Mouse (Mus musculus) MEL (cell line): ENCODE results near the gene Kcnd1. TPM values are rescaled to one million over a fixed set of nuclear protein-coding genes. Genes with fewer than 3 reads are reported as not detected.

ENCODE experiments used
- DNase-seq: peaks from one replicate; pipeline ENCODE4 v3.0.0; 2011; ENCODE audit warnings: low read depth, low spot score
- H3K27ac ChIP-seq: 2 replicates; pipeline ENCODE4 v1.5.1; 2012; ENCODE audit warnings: low read depth, mild to moderate bottlenecking, control low read depth, low read length, moderate library complexity; ENCODE audit not compliant: control insufficient read depth
- H3K27me3 ChIP-seq, 2 experiments: fragments of 150-350 bp in 1 of 2; sonication (generic) in 1 of 2; 2 replicates each; pipeline ENCODE4 v1.6.1; 2012; ENCODE audit warnings: low read length in 2 of 2, mild to moderate bottlenecking in 2 of 2, improper control_type of control experiment in 1 of 2, moderate library complexity in 1 of 2; ENCODE audit not compliant: insufficient read depth in 2 of 2, control insufficient read depth in 1 of 2
- H3K36me3 ChIP-seq, 2 experiments: 2 replicates each; pipeline ENCODE4 v1.6.1; 2012 to 2014; ENCODE audit warnings: low read length in 2 of 2, improper control_type of control experiment in 1 of 2, inconsistent platforms in 1 of 2, mild to moderate bottlenecking in 1 of 2; ENCODE audit not compliant: insufficient read depth in 2 of 2, control insufficient read depth in 1 of 2
- H3K4me1 ChIP-seq, 2 experiments: fragments of 150-350 bp in 1 of 2; sonication (generic) in 1 of 2; 2 replicates each; pipeline ENCODE4 v1.6.1; 2012; ENCODE audit warnings: low read length in 2 of 2, improper control_type of control experiment in 1 of 2, mild to moderate bottlenecking in 1 of 2; ENCODE audit not compliant: insufficient read depth in 2 of 2, control insufficient read depth in 1 of 2
- H3K4me3 ChIP-seq, 2 experiments: fragments of 150-350 bp in 1 of 2; sonication (generic) in 1 of 2; 2 replicates each; pipeline ENCODE4 v1.5.1; 2012; ENCODE audit warnings: low read depth in 2 of 2, low read length in 2 of 2, mild to moderate bottlenecking in 2 of 2, moderate library complexity in 2 of 2, control low read depth in 1 of 2, improper control_type of control experiment in 1 of 2; ENCODE audit not compliant: control insufficient read depth in 1 of 2, insufficient read depth in 1 of 2
- H3K79me2 ChIP-seq: 2 replicates; pipeline ENCODE4 v1.6.1; 2012; ENCODE audit warnings: mild to moderate bottlenecking, low read length, moderate library complexity; ENCODE audit not compliant: control insufficient read depth, poor library complexity, insufficient read depth
- H3K9ac ChIP-seq: 2 replicates; pipeline ENCODE4 v1.6.1; 2012; ENCODE audit warnings: low read depth, mild to moderate bottlenecking, control low read depth, low read length, moderate library complexity; ENCODE audit not compliant: control insufficient read depth, poor library complexity, severe bottlenecking
- H3K9me3 ChIP-seq: fragments of 150-350 bp; sonication (generic); replicated peaks from 2 replicates; pipeline ENCODE4 v1.6.1; 2012; ENCODE audit warnings: mild to moderate bottlenecking, low read length, improper control_type of control experiment, moderate library complexity; ENCODE audit not compliant: insufficient read depth
- BHLHE40 ChIP-seq: IDR thresholded peaks from 2 replicates; pipeline ENCODE4 v1.6.1; 2012; ENCODE audit warnings: low read depth, mild to moderate bottlenecking, inconsistent platforms, low read length, improper control_type of control experiment, borderline replicate concordance
- CHD2 ChIP-seq: IDR thresholded peaks from 2 replicates; pipeline ENCODE4 v1.6.1; 2011; ENCODE audit warnings: low read length, improper control_type of control experiment
- CTCF ChIP-seq, 3 experiments: IDR thresholded peaks in 2 of 3; conservative IDR thresholded peaks in 1 of 3; 2 replicates each; pipeline ENCODE4 v1.5.1; 2011 to 2012; ENCODE audit warnings: low read length in 3 of 3, low read depth in 2 of 3, mild to moderate bottlenecking in 2 of 3, improper control_type of control experiment in 1 of 3, inconsistent platforms in 1 of 3, mixed read lengths in 1 of 3, moderate library complexity in 1 of 3; ENCODE audit not compliant: control insufficient read depth in 1 of 3, insufficient read depth in 1 of 3, poor library complexity in 1 of 3, severe bottlenecking in 1 of 3
- E2F4 ChIP-seq: IDR thresholded peaks from 2 replicates; pipeline ENCODE4 v1.6.1; 2011; ENCODE audit warnings: low read depth, low read length, improper control_type of control experiment, borderline replicate concordance
- ELF1 ChIP-seq: IDR thresholded peaks from 2 replicates; pipeline ENCODE4 v1.6.1; 2014; ENCODE audit warnings: low read depth, mild to moderate bottlenecking, inconsistent platforms, low read length, improper control_type of control experiment, moderate library complexity
- EP300 ChIP-seq, 2 experiments: IDR thresholded peaks; 2 replicates each; pipeline ENCODE4 v1.6.1; 2011; ENCODE audit warnings: improper control_type of control experiment in 2 of 2, low read length in 2 of 2, low read depth in 1 of 2, mild to moderate bottlenecking in 1 of 2
- ETS1 ChIP-seq: IDR thresholded peaks from 2 replicates; pipeline ENCODE4 v1.6.1; 2012; ENCODE audit warnings: low read depth, mild to moderate bottlenecking, inconsistent platforms, low read length, improper control_type of control experiment, moderate library complexity
- GABPA ChIP-seq: IDR thresholded peaks from 2 replicates; pipeline ENCODE4 v1.6.1; 2012; ENCODE audit warnings: low read depth, mild to moderate bottlenecking, inconsistent platforms, low read length, improper control_type of control experiment, moderate library complexity
- GATA1 ChIP-seq: IDR thresholded peaks from 2 replicates; pipeline ENCODE4 v1.6.1; 2011; ENCODE audit warnings: low read depth, low read length, improper control_type of control experiment
- HCFC1 ChIP-seq: IDR thresholded peaks from 2 replicates; pipeline ENCODE4 v1.6.1; 2012; ENCODE audit warnings: low read depth, mild to moderate bottlenecking, inconsistent platforms, low read length, improper control_type of control experiment, moderate library complexity
- JUND ChIP-seq: IDR thresholded peaks from 2 replicates; pipeline ENCODE4 v1.6.1; 2011; ENCODE audit warnings: low read depth, mild to moderate bottlenecking, improper control_type of control experiment, low read length
- KAT2A ChIP-seq: conservative IDR thresholded peaks from 2 replicates; pipeline ENCODE4 v1.6.1; 2012; ENCODE audit warnings: low read depth, low read length, improper control_type of control experiment, inconsistent platforms
- MAFK ChIP-seq: IDR thresholded peaks from 2 replicates; pipeline ENCODE4 v1.6.1; 2011; ENCODE audit warnings: low read depth, mild to moderate bottlenecking, low read length, improper control_type of control experiment, borderline replicate concordance
- MAX ChIP-seq: IDR thresholded peaks from 2 replicates; pipeline ENCODE4 v1.6.1; 2011; ENCODE audit warnings: low read length, improper control_type of control experiment
- MAZ ChIP-seq: IDR thresholded peaks from 2 replicates; pipeline ENCODE4 v1.6.1; 2012; ENCODE audit warnings: low read depth, mild to moderate bottlenecking, inconsistent platforms, low read length, improper control_type of control experiment
- MEF2A ChIP-seq: IDR thresholded peaks from 2 replicates; pipeline ENCODE4 v1.6.1; 2014; ENCODE audit warnings: low read depth, mild to moderate bottlenecking, inconsistent platforms, low read length, improper control_type of control experiment; ENCODE audit not compliant: poor library complexity, insufficient replicate concordance, severe bottlenecking; ENCODE audit errors: extremely low read depth
- MXI1 ChIP-seq: IDR thresholded peaks from 2 replicates; pipeline ENCODE4 v1.6.1; 2011; ENCODE audit warnings: mild to moderate bottlenecking, low read depth, low read length, improper control_type of control experiment
- MYB ChIP-seq: IDR thresholded peaks from 2 replicates; pipeline ENCODE4 v1.6.1; 2011; ENCODE audit warnings: mild to moderate bottlenecking, low read depth, low read length, improper control_type of control experiment
- MYC ChIP-seq: IDR thresholded peaks from 2 replicates; pipeline ENCODE4 v1.6.1; 2011; ENCODE audit warnings: low read depth, mild to moderate bottlenecking, low read length, improper control_type of control experiment, moderate library complexity
- NELFE ChIP-seq: IDR thresholded peaks from 2 replicates; pipeline ENCODE4 v1.6.1; 2011; ENCODE audit warnings: low read depth, low read length, improper control_type of control experiment
- NRF1 ChIP-seq: IDR thresholded peaks from 2 replicates; pipeline ENCODE4 v1.6.1; 2014; ENCODE audit warnings: low read depth, mild to moderate bottlenecking, inconsistent platforms, low read length, improper control_type of control experiment, moderate library complexity; ENCODE audit not compliant: poor library complexity, insufficient read depth, severe bottlenecking
- POLR2AphosphoS2 ChIP-seq: IDR thresholded peaks from 2 replicates; pipeline ENCODE4 v1.6.1; 2011; ENCODE audit warnings: low read length, improper control_type of control experiment
- POLR2AphosphoS5 ChIP-seq: IDR thresholded peaks from 2 replicates; pipeline ENCODE4 v1.6.1; 2012; ENCODE audit warnings: low read depth, borderline replicate concordance, mild to moderate bottlenecking, inconsistent platforms, low read length, moderate library complexity, mixed read lengths
- RAD21 ChIP-seq: IDR thresholded peaks from 2 replicates; pipeline ENCODE4 v1.6.1; 2011; ENCODE audit warnings: mild to moderate bottlenecking, low read depth, low read length, improper control_type of control experiment
- RCOR1 ChIP-seq: IDR thresholded peaks from 2 replicates; pipeline ENCODE4 v1.6.1; 2012; ENCODE audit warnings: low read depth, mild to moderate bottlenecking, inconsistent platforms, low read length, improper control_type of control experiment
- SMC3 ChIP-seq: IDR thresholded peaks from 2 replicates; pipeline ENCODE4 v1.6.1; 2011; ENCODE audit warnings: low read depth, low read length, improper control_type of control experiment
- TAL1 ChIP-seq: IDR thresholded peaks from 2 replicates; pipeline ENCODE4 v1.6.1; 2012; ENCODE audit warnings: mild to moderate bottlenecking, inconsistent platforms, low read length, moderate library complexity, mixed read lengths
- TBP ChIP-seq: IDR thresholded peaks from 2 replicates; pipeline ENCODE4 v1.8.0; 2011; ENCODE audit warnings: low read depth, low read length, improper control_type of control experiment
- TCF12 ChIP-seq: IDR thresholded peaks from 2 replicates; pipeline ENCODE4 v1.6.1; 2014; ENCODE audit warnings: low read depth, mild to moderate bottlenecking, inconsistent platforms, low read length, improper control_type of control experiment, moderate library complexity
- UBTF ChIP-seq: IDR thresholded peaks from 2 replicates; pipeline ENCODE4 v1.6.1; 2012; ENCODE audit warnings: low read depth, mild to moderate bottlenecking, inconsistent platforms, low read length, improper control_type of control experiment, moderate library complexity, borderline replicate concordance; ENCODE audit not compliant: insufficient read depth
- USF1 ChIP-seq: IDR thresholded peaks from 2 replicates; pipeline ENCODE4 v1.6.1; 2014; ENCODE audit warnings: low read depth, mild to moderate bottlenecking, inconsistent platforms, low read length, improper control_type of control experiment, moderate library complexity
- ZC3H11A ChIP-seq: IDR thresholded peaks from 2 replicates; pipeline ENCODE4 v1.6.1; 2012; ENCODE audit warnings: low read depth, mild to moderate bottlenecking, inconsistent platforms, low read length, improper control_type of control experiment
- ZKSCAN1 ChIP-seq: IDR thresholded peaks from 2 replicates; pipeline ENCODE4 v1.6.1; 2012; ENCODE audit warnings: low read depth, mild to moderate bottlenecking, inconsistent platforms, low read length, improper control_type of control experiment, moderate library complexity
- ZMIZ1 ChIP-seq: IDR thresholded peaks from 2 replicates; pipeline ENCODE4 v1.6.1; 2012; ENCODE audit warnings: low read depth, mild to moderate bottlenecking, inconsistent platforms, low read length, improper control_type of control experiment, moderate library complexity
- ZNF384 ChIP-seq: IDR thresholded peaks from 2 replicates; pipeline ENCODE4 v1.6.1; 2012; ENCODE audit warnings: low read depth, mild to moderate bottlenecking, inconsistent platforms, low read length, improper control_type of control experiment
- polyA plus RNA-seq, 2 experiments: library from polyadenylated mRNA; stranded (reverse) in 1 of 2; unstranded in 1 of 2; fragments of >175 nt in 1 of 2; fragments of >200 nt in 1 of 2; gene quantifications; 2 replicates each; pipeline versions ENCODE4 v1.2.1 to v1.2.4; 2012; ENCODE audit warnings: low replicate concordance in 2 of 2, low read depth in 1 of 2; ENCODE audit not compliant: insufficient read length in 2 of 2, insufficient read depth in 1 of 2, missing spikeins in 1 of 2
- total RNA-seq: library from RNA; depleted of rRNA; stranded (reverse); fragments of 300-350 nt; gene quantifications from 2 replicates; pipeline ENCODE4 v1.2.3, GENCODE M21; 2012

Gene Kcnd1
- total and polyA plus RNA-seq, 3 experiments: 0.31 to 1.4 TPM; not detected in 1

DNA sequence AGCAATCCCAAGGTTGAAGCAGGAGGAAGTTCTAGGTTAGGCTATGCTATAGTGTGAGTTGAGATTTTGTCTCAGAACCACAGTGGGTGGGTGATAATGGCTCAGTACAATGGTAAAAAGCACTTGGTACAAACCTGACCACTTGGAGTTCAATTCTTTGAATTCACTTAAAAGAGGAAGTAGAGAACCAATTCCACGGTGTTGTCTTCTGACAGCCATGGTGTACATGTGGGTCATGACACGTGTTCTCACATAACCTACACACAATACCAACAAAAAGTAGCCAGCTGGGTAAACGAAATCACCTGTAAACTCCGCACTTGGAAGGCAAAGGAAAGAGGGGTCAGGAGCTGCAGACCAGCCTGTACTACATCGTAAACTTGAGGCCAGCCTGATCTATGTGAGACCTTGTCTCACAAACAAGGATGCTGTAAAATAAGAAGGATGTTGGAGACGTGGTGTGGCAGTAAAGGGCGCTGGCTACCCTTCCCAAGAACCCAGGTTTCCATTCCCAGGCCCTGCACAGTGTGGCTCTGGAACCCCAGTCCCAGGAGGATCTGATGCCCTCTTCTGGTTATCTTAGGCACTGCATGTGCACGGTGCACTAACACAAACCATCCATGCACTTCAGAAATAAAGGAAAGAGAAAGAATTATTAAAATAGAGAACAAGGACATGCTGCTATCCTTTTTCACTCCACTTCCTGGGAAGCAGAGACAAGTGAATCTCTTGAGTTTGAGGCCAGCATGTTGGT lies 45.6 kb upstream of the Kcnd1 start:
- Histone ChIP-seq H3K9ac (peak overlapping the region; percentile 70), H3K79me2 (no peaks in the 10 kb centered on the region; the same call in 1 of the 2 replicates), H3K27me3 (no peaks in the 10 kb centered on the region), H3K4me3 (peak overlapping the region in 1 of 2 experiments; percentile 20; a peak in 1 of 4 replicates), H3K27ac (peak overlapping the region; percentile 95), H3K9me3 (no peaks in the 10 kb centered on the region), H3K36me3 (peaks cover 3 to 42% of the 10 kb centered on the region in 2 experiments; a peak in 2 of 4 replicates), H3K4me1 (peaks cover 18 to 36% of the 10 kb centered on the region in 2 experiments)
- peak; percentile 86 for DNase-seq
- no peak for TF ChIP-seq NRF1
- TF ChIP-seq UBTF: no peak
- no peak for TF ChIP-seq ZNF384
- TF ChIP-seq MAZ: no peak
- no peak for TF ChIP-seq RCOR1
- TF ChIP-seq MAFK: no peak
- peak; percentile 70 for TF ChIP-seq SMC3
- TF ChIP-seq JUND: 0 out of 2 replicates have a peak, but pooled peaks have one; percentile 36
- TF ChIP-seq GABPA: no peak
- peak; percentile 34; the same call in 1 of the 2 replicates for TF ChIP-seq RAD21
- peak in 1 of 2 experiments; percentile 44; a peak in 2 of 4 replicates for TF ChIP-seq EP300 (IDR thresholded peaks at IDR 0.05; ENCODE audit: low read depth in 1 of 2, low read length in 2 of 2)
- TF ChIP-seq TBP: no peak
- no peak for TF ChIP-seq E2F4
- TF ChIP-seq TCF12: peak; percentile 25; the same call in 1 of the 2 replicates
- TF ChIP-seq ELF1: no peak
- TF ChIP-seq MAX: peak; percentile 97
- no peak for TF ChIP-seq HCFC1
- peak; percentile 41; the same call in 1 of the 2 replicates for TF ChIP-seq NELFE
- TF ChIP-seq BHLHE40: peak; percentile 46
- TF ChIP-seq CTCF (IDR thresholded peaks at IDR 0.05 in 2 of 3, conservative IDR thresholded peaks at IDR 0.05 in 1 of 3; ENCODE audit: control insufficient read depth in 1 of 3, insufficient read depth in 1 of 3, low read depth in 2 of 3, low read length in 3 of 3, poor library complexity in 1 of 3, severe bottlenecking in 1 of 3): peak; percentile 71 to 96 (median 82)
- no peak; the same call in 1 of the 2 replicates for TF ChIP-seq KAT2A
- no peak for TF ChIP-seq POLR2AphosphoS5
- TF ChIP-seq ZMIZ1: no peak
- TF ChIP-seq POLR2AphosphoS2: no peak
- no peak for TF ChIP-seq CHD2
- peak; percentile 98 for TF ChIP-seq MYC
- peak; percentile 98 for TF ChIP-seq MXI1
- no peak for TF ChIP-seq MEF2A
- TF ChIP-seq USF1: peak; percentile 43; the same call in 1 of the 2 replicates
- no peak for TF ChIP-seq MYB
- TF ChIP-seq TAL1: no peak
- TF ChIP-seq ZKSCAN1: no peak
- TF ChIP-seq GATA1: 0 out of 2 replicates have a peak, but pooled peaks have one; percentile 2
- TF ChIP-seq ZC3H11A: 0 out of 2 replicates have a peak, but pooled peaks have one; percentile 32
- TF ChIP-seq ETS1: 0 out of 2 replicates have a peak, but pooled peaks have one; percentile 34
